Mouse (Mus musculus): Measurements from ENCODE around the gene Zfp706. TPM values are rescaled to one million over a fixed set of nuclear protein-coding genes. Genes with fewer than 3 reads are reported as not detected.

Gene Zfp706
- 456 and 495 TPM in 2 replicates for polyA plus RNA-seq (2016; fragmentation: Nextera tagmentation; extraction: Ambion mirVana)

- under 1% methylated on average over 66 of the region's 79 CpGs for WGBS
These were observed at the start of gene Zfp706 for GRCm38 (mm10) chr15:37007233-37007958. TSS of gene Zfp706 (minus strand) at chr15:37007773.

DNA sequence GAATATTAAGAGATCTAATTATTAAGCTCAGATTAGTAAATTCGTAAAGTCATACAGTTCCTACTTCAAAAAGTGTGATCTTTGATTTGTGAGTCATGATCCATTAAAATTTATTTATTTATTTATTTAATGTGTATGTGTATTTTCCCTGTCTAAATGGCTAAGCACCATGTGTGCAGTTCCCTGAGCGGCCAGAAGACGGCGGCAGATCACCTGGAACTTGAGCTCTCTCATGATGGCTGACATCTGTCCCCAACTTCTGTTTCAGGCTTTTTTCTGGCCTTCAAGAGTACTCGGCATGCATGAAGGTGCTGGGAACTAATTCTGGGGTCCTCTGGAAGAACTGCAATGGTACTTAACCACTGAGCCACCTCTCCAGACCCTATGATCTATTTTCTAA lies 47.0 kb upstream of the Zfp706 start:
- Histone ChIP-seq H3K36me3 (no peaks in the 10 kb centered on the region), H3K9me3 (peaks cover 6% of the 10 kb centered on the region; the same call in 1 of the 2 replicates), H3K27ac (no peak overlapping the region), H3K27me3 (ENCODE audit: insufficient read depth, poor library complexity, severe bottlenecking) (no peaks in the 10 kb centered on the region), H3K4me1 (0 out of 2 replicates have a peak, but pooled peaks cover 3% of the 10 kb centered on the region), H3K4me3 (no peak overlapping the region)
- WGBS: 90% methylated on average over 5 of the region's 5 CpGs
- DNase-seq (ENCODE audit: low spot score): peak; percentile 45

More at GRCm38 (mm10) chr15:37007233-37007958, at the start of gene Zfp706:
- Histone ChIP-seq H3K4me1 (peaks cover 21% of the 10 kb centered on the region), H3K9me3 (no peaks in the 10 kb centered on the region), H3K27ac (peak within 1 kb of the TSS; percentile 100), H3K4me3 (peak within 1 kb of the TSS; percentile 94), H3K36me3 (peaks cover 20% of the 10 kb centered on the region), H3K27me3 (ENCODE audit: insufficient read depth, poor library complexity, severe bottlenecking) (no peaks in the 10 kb centered on the region)
- DNase-seq (ENCODE audit: low spot score): peak; percentile 98

DNA sequence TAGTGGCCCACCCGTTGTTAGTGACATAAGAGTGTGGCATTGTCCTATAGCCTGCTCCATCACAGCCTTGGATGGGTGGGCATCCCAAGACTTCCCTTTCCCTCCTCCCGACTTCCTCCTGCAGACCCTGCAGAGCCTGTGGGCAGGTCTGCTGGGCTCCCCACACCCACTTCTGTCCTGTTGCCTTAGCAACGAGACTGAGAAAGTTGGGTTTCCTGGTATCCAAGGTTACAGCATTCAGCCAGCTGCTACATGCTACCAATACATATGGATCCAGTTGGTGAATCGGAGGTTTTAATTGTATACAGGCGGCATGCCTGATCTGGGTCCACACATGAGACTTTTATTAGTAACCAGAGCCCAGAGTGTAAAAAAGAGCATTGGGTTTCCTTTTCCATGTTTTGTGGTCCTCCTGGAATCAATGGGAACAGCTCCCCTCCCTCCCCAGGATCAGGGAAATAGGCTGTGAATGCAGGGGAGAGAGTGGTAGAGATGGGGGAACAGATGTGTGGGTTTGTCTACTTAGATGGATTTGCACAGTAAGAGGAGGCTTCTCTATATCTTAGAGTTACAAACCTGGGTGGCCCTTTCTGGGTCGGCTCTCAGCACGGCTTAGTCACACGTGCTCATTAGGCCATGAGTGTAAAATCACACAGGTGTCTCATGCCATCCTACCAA lies 45.7 kb upstream of the Zfp706 start:
- Histone ChIP-seq H3K9me3 (peaks cover 6% of the 10 kb centered on the region; the same call in 1 of the 2 replicates), H3K4me1 (0 out of 2 replicates have a peak, but pooled peaks cover 3% of the 10 kb centered on the region), H3K27ac (no peak overlapping the region), H3K36me3 (no peaks in the 10 kb centered on the region), H3K4me3 (no peak overlapping the region), H3K27me3 (ENCODE audit: insufficient read depth, poor library complexity, severe bottlenecking) (no peaks in the 10 kb centered on the region)
- DNase-seq (ENCODE audit: low spot score): peak; percentile 62
- 77% methylated on average over 8 of the region's 8 CpGs for WGBS

DNA sequence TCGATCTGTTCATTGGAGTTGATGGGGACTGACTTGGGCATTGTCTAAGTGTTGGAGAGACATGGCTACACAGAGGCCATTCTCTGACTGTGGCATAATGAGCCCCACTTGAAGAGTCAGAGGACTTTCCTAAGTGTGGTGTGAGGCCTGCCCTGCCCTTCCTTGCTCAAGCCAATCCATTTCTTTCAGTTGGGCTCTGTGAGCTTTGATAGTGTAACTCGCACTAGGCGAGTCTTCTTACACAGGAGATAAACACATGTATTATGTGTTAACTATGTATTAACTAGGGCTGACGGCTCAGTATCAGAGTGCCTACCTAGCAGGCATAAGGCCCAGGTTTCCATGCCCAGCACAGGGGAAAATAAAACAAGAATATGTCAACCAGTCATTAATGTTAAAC lies 39.8 kb upstream of the Zfp706 start:
- H3K27me3 ChIP-seq (ENCODE audit: insufficient read depth, poor library complexity, severe bottlenecking): no peaks in the 10 kb centered on the region
- peaks cover 6% of the 10 kb centered on the region for H3K4me1 ChIP-seq
- no peak for DNase-seq (ENCODE audit: low spot score)
- no peak overlapping the region for H3K27ac ChIP-seq
- H3K4me3 ChIP-seq: no peak overlapping the region
- H3K36me3 ChIP-seq: no peaks in the 10 kb centered on the region
- peaks cover 6% of the 10 kb centered on the region; the same call in 1 of the 2 replicates for H3K9me3 ChIP-seq
- WGBS: 87% methylated on average over 4 of the region's 4 CpGs

DNA sequence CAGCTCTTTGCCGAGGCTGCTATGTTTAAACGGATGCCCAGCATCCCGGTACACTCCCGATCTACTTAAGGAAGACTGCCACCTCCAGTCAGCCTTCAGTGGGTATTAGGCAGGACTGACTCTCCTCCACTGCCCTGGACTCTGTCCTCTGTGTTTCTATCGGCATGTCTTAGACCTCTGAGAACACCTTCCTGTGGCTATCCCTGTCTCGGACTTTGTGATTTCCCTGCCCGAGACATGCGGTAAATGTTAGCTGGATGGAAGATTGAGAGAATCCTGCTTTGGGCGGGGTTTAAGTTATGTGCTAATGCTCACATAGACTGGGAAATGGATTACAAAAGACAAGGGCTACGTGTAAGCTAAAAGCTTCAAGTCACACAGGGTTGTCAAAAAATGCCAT lies 39.0 kb upstream of the Zfp706 start:
- no peaks in the 10 kb centered on the region for H3K36me3 ChIP-seq
- H3K9me3 ChIP-seq: peaks cover under 1% of the 10 kb centered on the region; the same call in 1 of the 2 replicates
- H3K4me1 ChIP-seq: peaks cover 8% of the 10 kb centered on the region
- H3K4me3 ChIP-seq: no peak overlapping the region
- DNase-seq (ENCODE audit: low spot score): no peak
- WGBS: 89% methylated on average over 10 of the region's 10 CpGs
- no peaks in the 10 kb centered on the region for H3K27me3 ChIP-seq (ENCODE audit: insufficient read depth, poor library complexity, severe bottlenecking)
- no peak overlapping the region for H3K27ac ChIP-seq

GRCm38 (mm10) chr15:37046131-37046530 lies 38.6 kb upstream of the Zfp706 start:
- Histone ChIP-seq H3K36me3 (no peaks in the 10 kb centered on the region), H3K4me3 (no peak overlapping the region), H3K4me1 (peaks cover 8% of the 10 kb centered on the region), H3K9me3 (no peaks in the 10 kb centered on the region), H3K27me3 (ENCODE audit: insufficient read depth, poor library complexity, severe bottlenecking) (no peaks in the 10 kb centered on the region), H3K27ac (no peak overlapping the region)
- no peak for DNase-seq (ENCODE audit: low spot score)
- WGBS: 73% methylated on average over 7 of the region's 7 CpGs

DNA sequence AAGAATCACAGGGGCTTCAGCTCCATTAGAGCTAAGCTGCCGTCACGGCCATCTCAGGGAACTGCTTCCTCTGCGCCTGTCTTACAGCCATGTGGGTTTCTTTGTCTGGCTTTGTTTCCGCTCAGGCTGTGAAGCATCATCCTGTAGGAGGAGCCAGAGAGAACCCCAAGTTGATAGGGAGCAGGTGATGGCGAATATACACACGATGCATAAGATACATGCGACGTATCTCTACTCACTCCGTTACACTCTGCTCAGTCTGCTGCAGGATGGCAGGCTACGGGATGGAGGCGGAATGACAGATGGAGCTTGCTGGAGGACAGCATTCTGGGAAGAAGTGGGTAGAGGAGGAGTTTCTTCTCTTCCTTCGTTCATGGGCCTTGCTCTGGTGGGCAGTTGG lies 37.9 kb upstream of the Zfp706 start:
- DNase-seq (ENCODE audit: low spot score): no peak
- 80% methylated on average over 12 of the region's 12 CpGs for WGBS
- no peak overlapping the region for H3K27ac ChIP-seq

DNA sequence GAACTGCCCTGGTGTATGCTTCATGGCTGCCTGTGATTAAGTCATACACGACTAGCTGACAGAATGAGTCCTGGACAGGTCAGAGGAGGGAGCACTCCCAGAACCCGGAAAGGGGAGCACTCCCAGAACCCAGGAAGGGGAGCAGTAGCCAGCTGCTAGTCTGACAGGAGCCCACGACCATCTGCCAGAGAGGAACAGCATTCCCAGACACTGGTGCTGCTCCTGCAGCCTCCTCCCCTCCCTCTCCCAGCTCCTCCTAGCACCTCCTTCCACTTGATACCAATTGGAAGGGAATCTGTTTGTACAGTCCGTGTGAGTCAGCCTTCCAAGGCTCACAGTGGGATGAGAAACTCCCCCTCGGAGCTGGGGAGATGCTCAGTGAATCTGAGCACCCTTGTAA lies 35.0 kb upstream of the Zfp706 start:
- H3K4me3 ChIP-seq: no peak overlapping the region
- H3K4me1 ChIP-seq: peaks cover 8% of the 10 kb centered on the region
- H3K36me3 ChIP-seq: no peaks in the 10 kb centered on the region
- no peak for DNase-seq (ENCODE audit: low spot score)
- H3K27me3 ChIP-seq (ENCODE audit: insufficient read depth, poor library complexity, severe bottlenecking): no peaks in the 10 kb centered on the region
- H3K27ac ChIP-seq: peak overlapping the region; percentile 52; the same call in 1 of the 2 replicates
- 21% methylated on average over 5 of the region's 5 CpGs for WGBS
- H3K9me3 ChIP-seq: no peaks in the 10 kb centered on the region

More for the DNA sequence above, 37.9 kb upstream of the Zfp706 start:
- peaks cover 8% of the 10 kb centered on the region for H3K4me1 ChIP-seq
- no peaks in the 10 kb centered on the region for H3K27me3 ChIP-seq (ENCODE audit: insufficient read depth, poor library complexity, severe bottlenecking)
- no peaks in the 10 kb centered on the region for H3K9me3 ChIP-seq
- no peak overlapping the region for H3K4me3 ChIP-seq
- no peaks in the 10 kb centered on the region for H3K36me3 ChIP-seq

GRCm38 (mm10) chr15:37041214-37041613 lies 33.6 kb upstream of the Zfp706 start:
- Histone ChIP-seq H3K27me3 (ENCODE audit: insufficient read depth, poor library complexity, severe bottlenecking) (no peaks in the 10 kb centered on the region), H3K36me3 (no peaks in the 10 kb centered on the region), H3K27ac (no peak overlapping the region), H3K4me1 (peaks cover 19% of the 10 kb centered on the region), H3K4me3 (no peak overlapping the region), H3K9me3 (no peaks in the 10 kb centered on the region)
- no peak for DNase-seq (ENCODE audit: low spot score)
- 89% methylated on average over 5 of the region's 5 CpGs for WGBS

GRCm38 (mm10) chr15:37038666-37039065 lies 31.1 kb upstream of the Zfp706 start:
- Histone ChIP-seq H3K4me3 (no peak overlapping the region), H3K27ac (no peak overlapping the region), H3K36me3 (no peaks in the 10 kb centered on the region), H3K4me1 (peaks cover 20% of the 10 kb centered on the region), H3K9me3 (no peaks in the 10 kb centered on the region), H3K27me3 (ENCODE audit: insufficient read depth, poor library complexity, severe bottlenecking) (no peaks in the 10 kb centered on the region)
- WGBS: 23% methylated on average over 1 of the region's 1 CpGs
- no peak for DNase-seq (ENCODE audit: low spot score)

DNA sequence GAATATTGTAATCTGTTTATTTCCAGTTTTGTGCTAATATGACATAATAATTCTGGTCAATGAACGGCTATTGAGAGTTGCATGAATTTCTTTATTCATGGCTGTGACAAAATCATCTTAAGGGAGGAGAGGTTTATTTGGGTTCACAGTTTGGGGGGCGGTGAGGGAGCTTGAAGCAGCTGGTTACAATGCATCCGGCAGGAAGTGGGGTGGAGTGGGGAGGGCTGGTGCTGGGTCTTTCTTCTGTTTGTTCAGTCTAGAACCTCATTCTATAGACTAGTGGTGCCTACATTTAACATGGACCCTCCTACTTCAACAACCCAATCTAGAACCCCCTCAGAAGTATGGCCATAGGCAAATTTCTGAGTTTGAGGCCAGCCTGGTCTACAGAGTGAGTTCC lies 30.1 kb upstream of the Zfp706 start:
- DNase-seq (ENCODE audit: low spot score): no peak
- Histone ChIP-seq H3K4me3 (no peak overlapping the region), H3K4me1 (peaks cover 16% of the 10 kb centered on the region), H3K36me3 (no peaks in the 10 kb centered on the region), H3K27ac (no peak overlapping the region), H3K27me3 (ENCODE audit: insufficient read depth, poor library complexity, severe bottlenecking) (no peaks in the 10 kb centered on the region), H3K9me3 (no peaks in the 10 kb centered on the region)
- WGBS: 75% methylated on average over 3 of the region's 3 CpGs

DNA sequence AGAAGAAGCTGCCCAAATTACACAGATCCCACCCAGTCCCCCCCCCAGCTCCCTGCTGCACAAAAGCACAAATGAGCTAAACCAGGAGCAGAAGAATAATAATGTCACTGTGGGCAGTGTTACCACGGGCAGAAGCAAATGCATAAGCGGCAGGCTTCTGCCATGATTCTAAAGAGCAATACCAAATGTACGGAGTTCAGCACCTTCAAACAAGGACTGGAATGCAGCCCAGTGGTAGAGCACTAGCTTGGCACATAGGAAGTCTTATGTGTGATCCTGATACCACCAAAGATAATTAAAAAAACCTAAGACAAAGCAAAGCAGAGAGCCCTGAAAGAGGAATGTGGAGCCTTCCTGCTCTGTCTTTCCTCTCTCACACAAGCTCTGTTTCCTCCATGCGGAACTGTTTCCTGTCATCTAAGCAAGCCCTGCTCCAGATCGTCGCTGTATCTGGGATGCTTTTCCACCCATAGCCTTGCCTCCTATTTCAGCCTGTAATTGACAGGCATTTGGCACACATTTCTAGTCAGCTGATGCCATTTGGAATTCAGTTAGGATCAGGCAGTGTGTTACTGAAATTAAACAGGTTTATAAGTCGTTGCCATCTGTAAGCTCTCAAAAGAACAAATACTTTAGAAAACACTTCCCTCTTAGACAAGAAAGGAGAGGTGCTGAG lies 29.0 kb upstream of the Zfp706 start:
- Histone ChIP-seq H3K4me1 (peaks cover 15% of the 10 kb centered on the region), H3K27ac (no peak overlapping the region), H3K4me3 (no peak overlapping the region), H3K9me3 (no peaks in the 10 kb centered on the region), H3K36me3 (no peaks in the 10 kb centered on the region), H3K27me3 (ENCODE audit: insufficient read depth, poor library complexity, severe bottlenecking) (no peaks in the 10 kb centered on the region)
- no peak for DNase-seq (ENCODE audit: low spot score)
- 46% methylated on average over 7 of the region's 7 CpGs for WGBS

DNA sequence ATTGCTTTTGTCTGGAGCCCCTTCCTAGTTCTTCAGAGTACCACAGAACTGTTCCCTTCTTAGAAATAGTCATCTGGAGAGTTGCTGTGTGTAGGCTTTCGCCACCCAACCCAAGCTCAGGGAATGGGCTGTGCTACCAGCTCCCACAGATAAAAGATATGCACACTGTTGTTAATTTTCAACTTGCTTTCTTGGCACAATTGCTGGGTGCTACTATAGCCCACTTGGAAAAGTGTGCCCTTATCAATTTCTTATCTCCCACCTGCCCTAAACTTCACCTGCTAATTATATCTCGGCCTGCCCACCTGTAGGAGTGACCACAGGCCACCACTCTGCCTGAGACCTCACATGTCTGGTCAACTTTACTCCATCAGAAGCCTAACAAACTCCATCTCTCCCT lies 26.6 kb upstream of the Zfp706 start:
- no peaks in the 10 kb centered on the region for H3K9me3 ChIP-seq
- no peaks in the 10 kb centered on the region for H3K36me3 ChIP-seq
- H3K27ac ChIP-seq: no peak overlapping the region
- no peak for DNase-seq (ENCODE audit: low spot score)
- H3K27me3 ChIP-seq (ENCODE audit: insufficient read depth, poor library complexity, severe bottlenecking): no peaks in the 10 kb centered on the region
- WGBS: 83% methylated on average over 2 of the region's 2 CpGs
- peaks cover 23% of the 10 kb centered on the region for H3K4me1 ChIP-seq
- no peak overlapping the region for H3K4me3 ChIP-seq

All from heart, embryonic 10.5 days (tissue).